Mouse (Mus musculus) cerebellum, adult 2 months (tissue): ENCODE data around the gene Myl4. TPM values are rescaled to one million over a fixed set of nuclear protein-coding genes. Genes with fewer than 3 reads are reported as not detected.
"Not testable (repeated sequence)": the region's sequence is repeated elsewhere in the genome, so short reads cannot be mapped to it uniquely, and the experiment has no call there.

Experiments used
- DNase-seq, 2 experiments: peaks; one replicate each; pipeline ENCODE4 v3.0.0; 2021
- H3K27ac ChIP-seq: fragments of 200-500 bp; 2 replicates; pipeline ENCODE4 v1.5.1; 2012; ENCODE audit warnings: low read length, control low read depth, inconsistent platforms; ENCODE audit not compliant: insufficient read depth
- H3K27me3 ChIP-seq: fragments of 200-500 bp; 2 replicates; pipeline ENCODE4 v1.6.1; 2012; ENCODE audit warnings: inconsistent platforms, mild to moderate bottlenecking, low read length, moderate library complexity; ENCODE audit not compliant: control insufficient read depth, insufficient read depth
- H3K4me1 ChIP-seq: fragments of 200-500 bp; 2 replicates; pipeline ENCODE4 v1.6.1; 2011; ENCODE audit warnings: low read length; ENCODE audit not compliant: control insufficient read depth, insufficient read depth
- H3K4me3 ChIP-seq: fragments of 200-500 bp; replicated peaks from 2 replicates; pipeline ENCODE3; 2011; ENCODE audit warnings: mild to moderate bottlenecking, low read depth, low read length, control low read depth; ENCODE audit not compliant: insufficient read depth
- CTCF ChIP-seq: fragments of 200-500 bp; IDR thresholded peaks from 2 replicates; pipeline ENCODE4 v1.5.1; 2011; ENCODE audit warnings: low read depth, mild to moderate bottlenecking, control low read depth, low read length, moderate library complexity, borderline replicate concordance; ENCODE audit not compliant: insufficient read depth
- POLR2A ChIP-seq: fragments of 200-500 bp; IDR thresholded peaks from 2 replicates; pipeline ENCODE4 v1.6.1; 2011; ENCODE audit warnings: low read length, control low read depth, borderline replicate concordance; ENCODE audit not compliant: insufficient read depth
- WGBS: fragments of 180-500 bp; shearing (Covaris S2); methylation state at CpG from one replicate; pipeline ENCODE4 v1.1.7; 2018; 5-methylcytosine and 5-hydroxymethylcytosine counted together
- polyA plus RNA-seq: library from polyadenylated mRNA; depleted of rRNA; stranded (reverse); fragments of >200 nt; gene quantifications from 2 replicates; pipeline ENCODE4 v1.2.3, GENCODE M21; 2012; rRNA removed

The Myl4 gene
- polyA plus RNA-seq: 2.2 and 2.5 TPM in 2 replicates

GRCm38 (mm10) chr11:104550406-104550974 lies at the start of gene Myl4, which contains the start of gene Cdc27:
TSS of gene Myl4 (plus strand) at chr11:104550663.
TSS of gene Cdc27 (minus strand) at chr11:104550620.
- Histone ChIP-seq H3K27ac (peak within 1 kb of the TSS; percentile 72), H3K4me1 (no peaks in the 10 kb centered on the region), H3K27me3 (no peaks in the 10 kb centered on the region), H3K4me3 (peak within 1 kb of the TSS; percentile 75)
- TF ChIP-seq POLR2A (0 out of 2 replicates have a peak, but pooled peaks have one; percentile 30), CTCF (no peak)
- peak; percentile 96 to 100 for DNase-seq
- 1% methylated on average over 35 of the region's 35 CpGs for WGBS

DNA sequence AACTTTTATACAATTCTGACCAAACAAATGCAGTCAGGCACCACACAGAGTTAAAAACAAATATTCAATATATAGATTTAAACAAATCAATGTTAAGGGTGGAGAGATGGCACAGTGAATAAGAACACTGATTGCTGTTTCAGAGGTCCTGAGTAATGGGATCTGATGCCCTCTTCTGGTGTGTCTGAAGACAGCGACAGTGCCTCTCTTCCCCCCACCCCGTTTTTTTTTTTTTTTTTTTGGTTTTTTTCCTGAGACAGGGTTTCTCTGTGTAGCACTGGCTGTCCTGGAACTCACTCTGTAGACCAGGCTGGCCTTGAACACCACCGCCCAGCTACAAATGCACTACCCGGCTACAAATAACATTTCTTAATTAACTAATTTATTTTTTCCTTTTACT lies 42.0 kb upstream of the Myl4 start:
- Histone ChIP-seq H3K4me1 (no peaks in the 10 kb centered on the region), H3K27ac (no peak overlapping the region), H3K27me3 (no peaks in the 10 kb centered on the region), H3K4me3 (no peak overlapping the region)
- TF ChIP-seq CTCF (no peak), POLR2A (no peak)
- no peak for DNase-seq
- 77% methylated on average over 4 of the region's 4 CpGs for WGBS

DNA sequence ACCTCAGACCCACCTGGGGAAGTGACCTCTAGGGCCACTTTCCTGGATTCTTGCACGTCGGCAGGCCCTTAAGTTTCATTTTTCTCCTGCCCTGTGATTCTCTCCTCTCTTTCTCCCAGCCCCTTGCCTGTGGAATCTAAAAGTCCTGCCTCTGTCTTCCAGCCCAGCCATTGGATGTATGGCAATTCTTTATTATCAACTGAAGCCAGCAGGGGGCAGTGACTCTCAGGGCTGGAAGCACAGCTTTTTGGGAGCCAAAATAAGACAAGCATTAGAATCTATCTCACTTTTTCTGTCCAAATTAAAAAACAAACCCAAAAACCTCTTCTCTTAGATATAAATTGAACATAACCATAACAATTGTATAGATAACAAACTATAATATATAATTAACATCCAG lies 39.9 kb upstream of the Myl4 start:
- no peaks in the 10 kb centered on the region for H3K4me1 ChIP-seq
- DNase-seq: no peak
- H3K27me3 ChIP-seq: no peaks in the 10 kb centered on the region
- TF ChIP-seq CTCF (peak; percentile 31; the same call in 1 of the 2 replicates), POLR2A (no peak)
- H3K27ac ChIP-seq: no peak overlapping the region
- WGBS: 94% methylated on average over 2 of the region's 2 CpGs
- no peak overlapping the region for H3K4me3 ChIP-seq

GRCm38 (mm10) chr11:104512436-104512835 lies 38.0 kb upstream of the Myl4 start:
- no peaks in the 10 kb centered on the region for H3K27me3 ChIP-seq
- DNase-seq: no peak
- H3K27ac ChIP-seq: no peak overlapping the region
- no peak overlapping the region for H3K4me3 ChIP-seq
- WGBS: 88% methylated on average over 4 of the region's 4 CpGs
- TF ChIP-seq POLR2A (no peak), CTCF (no peak)
- no peaks in the 10 kb centered on the region for H3K4me1 ChIP-seq

- no peak for DNase-seq
- Histone ChIP-seq H3K27me3 (no peaks in the 10 kb centered on the region), H3K4me1 (no peaks in the 10 kb centered on the region), H3K27ac (no peak overlapping the region), H3K4me3 (no peak overlapping the region)
- TF ChIP-seq POLR2A: no peak
- no peak for TF ChIP-seq CTCF
- 94% methylated on average over 6 of the region's 6 CpGs for WGBS
Measured at GRCm38 (mm10) chr11:104525935-104526334, 24.5 kb upstream of the Myl4 start.

GRCm38 (mm10) chr11:104536843-104537242 lies 13.6 kb upstream of the Myl4 start:
- H3K4me1 ChIP-seq: no peaks in the 10 kb centered on the region
- 91% methylated on average over 2 of the region's 2 CpGs for WGBS
- no peaks in the 10 kb centered on the region for H3K27me3 ChIP-seq
- TF ChIP-seq POLR2A: no peak
- no peak for TF ChIP-seq CTCF
- H3K4me3 ChIP-seq: no peak overlapping the region
- no peak overlapping the region for H3K27ac ChIP-seq
- no peak for DNase-seq

GRCm38 (mm10) chr11:104537945-104538555 lies 12.4 kb upstream of the Myl4 start:
- Histone ChIP-seq H3K4me1 (no peaks in the 10 kb centered on the region), H3K27me3 (no peaks in the 10 kb centered on the region), H3K4me3 (no peak overlapping the region), H3K27ac (no peak overlapping the region)
- no peak for DNase-seq
- WGBS: 95% methylated on average over 2 of the region's 2 CpGs
- no peak for TF ChIP-seq CTCF
- no peak for TF ChIP-seq POLR2A

- no peak overlapping the region for H3K4me3 ChIP-seq
- H3K27ac ChIP-seq: no peak overlapping the region
- WGBS: 87% methylated on average over 5 of the region's 5 CpGs
- no peaks in the 10 kb centered on the region for H3K27me3 ChIP-seq
- H3K4me1 ChIP-seq: peaks cover under 1% of the 10 kb centered on the region; the same call in 1 of the 2 replicates
- TF ChIP-seq CTCF (no peak), POLR2A (no peak)
- DNase-seq: no peak
Measured at GRCm38 (mm10) chr11:104539811-104540210, 10.7 kb upstream of the Myl4 start.

GRCm38 (mm10) chr11:104543337-104543736 lies 7.1 kb upstream of the Myl4 start:
- H3K27me3 ChIP-seq, DNase-seq, H3K27ac ChIP-seq, H3K4me1 ChIP-seq, H3K4me3 ChIP-seq: not testable (repeated sequence)
- WGBS: 84% methylated on average over 2 of the region's 2 CpGs
